Mouse (Mus musculus): ENCODE measurements around the gene Eif2s1.
"Not testable (repeated sequence)": the region's sequence is repeated elsewhere in the genome, so short reads cannot be mapped to it uniquely, and the experiment has no call there.

The Eif2s1 gene

DNA sequence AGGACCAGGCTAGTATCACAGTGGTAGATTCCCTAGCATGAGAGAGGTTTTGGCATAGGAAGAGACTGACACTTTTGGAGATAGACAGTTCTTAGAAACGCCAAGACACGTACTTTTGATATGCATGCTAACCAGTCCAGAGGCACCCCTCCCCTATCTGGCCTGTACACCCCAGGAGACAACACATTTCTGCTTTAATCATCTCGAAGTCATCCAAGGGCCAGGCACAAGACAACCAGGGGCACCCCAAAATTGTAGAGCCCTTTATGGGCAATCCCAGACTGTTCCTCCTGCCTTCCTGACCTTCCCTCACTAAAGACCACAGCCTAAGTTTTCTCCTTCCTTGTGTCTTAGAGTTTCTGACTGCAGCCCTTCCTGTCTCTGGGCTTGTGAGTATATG lies 53.9 kb downstream of the Eif2s1 start:
- no peak for DNase-seq

DNA sequence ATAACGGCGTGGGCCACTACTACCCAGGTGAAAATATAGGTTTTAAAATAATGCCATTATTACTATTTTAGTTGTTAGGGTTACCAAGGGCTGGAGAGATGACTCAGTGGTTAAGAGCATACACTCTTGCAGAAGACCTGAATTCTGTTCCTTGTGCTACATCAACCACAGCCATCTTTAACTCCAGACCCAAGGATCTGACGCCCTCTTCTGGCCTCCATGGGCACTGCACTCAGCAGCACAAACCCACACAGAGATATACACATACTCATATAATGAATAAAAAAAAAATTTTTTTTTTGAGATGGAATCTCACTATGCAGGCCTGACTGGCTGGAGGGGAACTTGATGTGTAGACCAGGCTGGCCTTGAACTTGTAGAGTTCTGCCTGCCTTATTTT lies 54.7 kb downstream of the Eif2s1 start:
- no peak for DNase-seq

DNA sequence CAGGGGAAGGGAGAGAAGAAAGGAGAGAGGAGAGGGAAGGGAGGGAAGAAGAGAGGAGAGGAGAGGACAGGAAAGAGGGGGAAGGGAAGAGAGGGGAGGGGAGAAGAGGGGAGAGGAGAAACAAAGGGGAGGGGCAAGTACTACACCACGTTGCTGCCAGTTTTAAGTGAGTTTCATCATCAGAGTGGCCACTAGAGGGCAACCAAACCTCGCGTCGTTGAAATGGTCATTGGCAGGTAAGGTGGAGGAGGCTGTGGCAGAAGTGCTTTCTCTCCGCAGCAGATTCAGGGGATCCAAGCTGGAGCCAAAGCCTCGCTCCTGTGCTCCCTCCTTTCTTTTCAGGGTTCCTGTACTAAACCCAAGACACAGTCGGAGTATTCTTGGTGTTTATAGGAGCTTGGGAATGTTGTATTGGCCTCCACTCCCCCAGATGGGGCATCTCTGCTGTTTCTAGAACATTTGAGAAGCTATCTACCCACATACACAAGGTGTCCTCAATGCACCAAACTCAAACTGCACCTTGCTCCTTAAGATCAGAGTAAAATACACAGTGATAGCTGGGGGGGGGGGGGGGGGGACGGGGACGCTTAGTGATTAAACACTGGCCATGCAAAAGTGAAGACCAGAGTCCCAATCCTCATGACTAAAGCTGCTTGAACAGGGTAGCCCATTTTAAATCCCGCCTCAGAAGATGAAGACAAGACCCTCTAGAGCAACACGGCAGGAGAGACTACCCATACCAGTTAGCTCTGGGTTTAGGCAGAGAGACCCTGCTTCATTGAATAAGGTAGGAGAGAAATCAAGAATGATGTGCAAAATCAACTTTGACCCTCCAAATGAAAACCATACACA lies 56.8 kb downstream of the Eif2s1 start:
- peak; percentile 88 for DNase-seq

DNA sequence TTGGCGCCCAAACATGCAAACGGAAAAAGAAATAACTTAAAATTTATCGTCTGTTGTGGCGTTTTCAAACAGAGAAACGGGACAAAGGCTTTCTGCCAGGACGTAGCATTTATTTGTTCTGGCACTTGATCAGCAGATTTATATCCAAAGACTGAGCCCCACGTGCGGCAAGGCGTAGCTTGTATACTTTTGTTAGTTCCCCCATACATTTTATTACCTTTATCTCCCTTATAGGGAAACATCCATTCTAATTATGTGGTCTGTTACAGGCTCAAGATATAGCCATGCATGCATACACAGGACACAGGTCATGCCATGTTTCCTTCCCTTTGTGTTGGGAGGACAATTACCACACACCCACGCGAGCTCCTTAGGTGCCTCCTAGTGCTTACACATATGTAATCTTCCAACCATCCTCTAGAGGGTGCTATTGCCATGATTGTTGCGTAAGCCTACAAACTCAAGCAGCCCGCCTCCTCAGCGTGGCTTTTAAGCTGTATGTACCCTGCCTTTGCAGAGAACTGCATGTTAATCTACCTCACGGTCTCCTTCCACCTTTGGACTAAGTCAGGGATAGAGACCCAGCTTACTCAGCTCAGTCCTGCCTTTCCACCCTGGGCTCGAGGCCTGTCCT lies 57.6 kb downstream of the Eif2s1 start:
- DNase-seq, result peak; percentile 82

DNA sequence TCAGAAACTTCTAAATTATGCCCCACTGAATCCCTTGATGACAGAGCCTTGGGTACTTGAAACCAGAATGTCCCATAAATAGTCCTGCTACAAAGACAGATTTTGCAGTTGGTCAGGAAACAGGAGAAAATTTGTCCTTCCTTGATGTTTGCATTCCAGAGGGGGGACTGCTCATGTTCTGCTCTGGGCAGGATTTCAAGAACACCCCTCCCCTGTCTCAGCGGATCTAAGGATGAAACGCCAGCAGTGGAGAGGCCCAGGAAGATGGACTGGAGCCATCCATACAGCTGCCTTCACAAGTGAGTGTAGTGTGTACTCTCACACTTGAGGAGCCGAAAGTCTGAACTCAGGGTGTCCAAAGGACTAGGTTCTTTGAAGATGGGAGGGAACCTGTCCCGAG lies 59.8 kb downstream of the Eif2s1 start:
- DNase-seq, result no peak

DNA sequence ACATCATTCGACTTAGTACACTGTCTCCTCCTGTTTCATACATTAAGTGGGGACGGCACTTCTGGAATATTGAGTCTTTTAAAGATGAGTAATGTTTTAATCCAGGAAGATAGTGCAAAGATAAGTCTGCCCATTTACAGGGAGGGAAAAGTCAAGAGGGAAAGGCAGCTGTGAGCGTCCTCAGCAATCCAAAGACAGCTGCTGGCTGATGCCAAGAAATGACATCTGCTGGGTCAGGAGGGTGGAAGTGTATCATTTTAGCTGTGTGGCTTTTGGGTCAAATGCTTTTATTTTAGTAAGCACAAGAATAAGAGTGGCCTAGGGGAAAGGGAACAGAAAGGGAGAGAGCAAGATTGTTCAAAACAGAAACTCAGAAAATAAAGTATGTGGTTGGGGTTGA lies 60.4 kb downstream of the Eif2s1 start:
- no peak for DNase-seq

DNA sequence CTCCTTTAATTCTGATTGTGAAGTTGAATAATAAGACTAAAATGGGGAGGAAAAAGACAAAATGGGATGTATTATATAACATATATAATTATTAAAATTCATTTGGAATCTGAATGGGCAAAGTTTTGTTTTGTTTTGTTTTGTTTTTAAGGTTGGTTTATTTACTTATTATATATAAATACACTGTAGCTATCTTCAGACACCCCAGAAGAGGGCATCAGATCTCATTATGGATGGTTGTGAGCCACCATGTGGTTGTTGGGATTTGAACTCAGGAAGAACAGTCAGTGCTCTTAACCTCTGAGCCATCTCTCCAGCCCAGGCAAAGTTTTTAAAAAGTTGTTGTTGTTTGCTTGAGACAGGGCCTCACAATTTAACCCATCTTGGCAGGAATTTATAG lies 61.4 kb downstream of the Eif2s1 start:
- DNase-seq, result not testable (repeated sequence)

DNA sequence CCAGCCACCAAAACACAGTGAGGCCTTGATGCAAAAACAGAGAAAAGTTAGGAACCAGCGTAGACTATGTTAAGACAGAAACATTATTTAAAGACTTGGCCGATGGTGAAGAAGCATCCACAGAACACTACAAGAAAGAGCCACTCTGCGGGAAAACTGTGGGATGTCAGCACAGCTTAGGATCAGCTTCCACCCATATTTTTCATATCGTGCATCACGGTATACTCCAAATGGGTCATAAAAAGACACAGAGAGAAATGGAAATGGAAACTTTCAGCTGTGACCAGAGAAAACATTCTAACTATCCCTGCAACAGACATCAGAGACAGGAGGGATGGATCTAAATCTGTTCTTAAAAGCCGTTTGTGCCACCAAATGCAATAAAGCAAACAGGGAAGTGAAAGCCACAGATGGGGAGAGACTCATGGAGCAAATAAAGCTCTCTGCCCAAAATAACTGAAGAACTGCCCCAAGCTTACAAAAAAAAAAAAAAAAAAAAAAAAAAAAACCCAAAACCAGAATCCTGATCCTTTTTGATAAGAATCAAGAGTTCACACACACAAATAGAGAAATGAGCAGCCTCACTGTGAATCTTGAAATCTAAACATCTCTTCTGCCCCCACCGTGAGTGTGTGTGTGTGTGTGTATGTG lies 62.0 kb downstream of the Eif2s1 start:
- DNase-seq, result no peak

DNA sequence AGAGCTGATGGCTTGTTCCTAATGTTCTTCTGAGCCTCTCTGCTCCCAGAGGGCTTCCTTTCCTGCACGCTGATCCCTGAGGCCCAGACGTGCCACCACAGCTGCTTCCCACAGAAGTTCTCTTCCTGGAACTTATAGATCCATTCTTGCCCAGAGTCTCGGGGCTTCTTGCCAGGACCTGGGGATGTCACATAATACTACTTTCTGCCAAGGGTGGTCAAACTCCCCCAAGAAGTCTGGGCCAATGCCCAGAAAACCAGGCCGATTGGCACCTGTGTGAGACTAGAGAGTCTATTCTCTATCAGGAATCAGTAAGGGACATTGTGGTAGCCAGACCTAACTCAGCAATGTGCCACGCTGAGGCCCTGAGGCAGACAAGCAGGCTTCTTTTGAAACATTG lies 65.7 kb downstream of the Eif2s1 start:
- no peak for DNase-seq

DNA sequence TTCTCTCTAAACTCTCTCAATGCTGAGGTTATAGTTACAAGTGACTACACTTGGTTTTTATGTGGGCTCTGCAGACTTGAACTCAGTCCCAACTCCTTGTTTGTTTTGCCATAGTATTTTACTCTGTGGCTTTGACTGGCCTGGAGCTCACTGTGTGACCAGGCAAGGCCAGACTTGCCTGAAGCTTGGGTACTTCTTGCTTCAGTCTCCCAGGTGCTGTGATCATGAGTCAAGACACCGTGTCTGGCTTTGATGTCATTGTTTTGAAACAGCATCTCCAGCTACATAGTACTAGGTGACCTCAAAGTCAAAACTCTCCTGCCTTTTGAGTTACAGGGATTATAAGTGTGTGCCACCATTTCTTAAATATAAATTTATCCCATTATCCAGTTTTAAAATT lies 68.3 kb downstream of the Eif2s1 start:
- DNase-seq, result no peak

DNA sequence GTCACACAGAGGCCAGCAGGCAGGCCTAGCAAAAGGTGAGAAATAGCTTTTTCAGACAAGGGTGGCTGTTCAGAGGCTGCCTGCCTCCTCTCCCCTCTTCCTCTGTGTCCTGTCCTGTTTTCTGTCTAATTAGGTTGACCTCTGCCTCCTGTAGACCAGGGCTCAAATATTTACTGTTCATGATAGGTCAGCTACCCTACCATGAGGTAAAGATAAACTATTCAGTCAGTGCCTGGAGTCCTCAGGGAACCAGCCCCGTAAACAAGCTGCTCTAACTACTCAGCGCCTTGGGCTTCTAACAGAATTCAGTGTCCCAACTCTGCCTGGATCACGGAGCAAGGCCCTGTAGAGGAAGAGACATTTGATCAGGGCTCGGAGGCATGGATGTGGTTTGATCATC lies 74.9 kb downstream of the Eif2s1 start:
- no peak for DNase-seq
